Mouse (Mus musculus) urinary bladder, postnatal 14 days (tissue): ENCODE measurements around the gene Gal.

ENCODE experiments used
- DNase-seq: peaks from one replicate; pipeline ENCODE4 v3.0.0; 2021; ENCODE audit warnings: low spot score

Gene Gal

GRCm38 (mm10) chr19:3419251-3419650 is 4.9 kb upstream of the Gal start:
- peak; percentile 22 for DNase-seq

GRCm38 (mm10) chr19:3405531-3406281 is 8.6 kb downstream of the Gal start:
- no peak for DNase-seq

GRCm38 (mm10) chr19:3404030-3404429 is 10.3 kb downstream of the Gal start:
- DNase-seq, result no peak

GRCm38 (mm10) chr19:3402390-3402789 is 12.0 kb downstream of the Gal start:
- no peak for DNase-seq

- no peak for DNase-seq
Observed at GRCm38 (mm10) chr19:3401943-3402342, 12.4 kb downstream of the Gal start.

- DNase-seq, result no peak
Observed at GRCm38 (mm10) chr19:3401504-3401903, 12.8 kb downstream of the Gal start.

- DNase-seq, result no peak
Observed at GRCm38 (mm10) chr19:3400057-3400456, 14.3 kb downstream of the Gal start.

GRCm38 (mm10) chr19:3394216-3394615 is 20.1 kb downstream of the Gal start:
- no peak for DNase-seq

- no peak for DNase-seq
Observed at GRCm38 (mm10) chr19:3392384-3392783, 22.0 kb downstream of the Gal start.

GRCm38 (mm10) chr19:3389089-3389488 is 25.3 kb downstream of the Gal start:
- peak; percentile 92 for DNase-seq

- DNase-seq, result peak; percentile 87
Observed at GRCm38 (mm10) chr19:3388629-3389057, 25.7 kb downstream of the Gal start, which contains the start of gene Tesmin. TSS of gene Tesmin (plus strand) at chr19:3388857.

GRCm38 (mm10) chr19:3388061-3388460 is 26.3 kb downstream of the Gal start:
- DNase-seq, result no peak

- no peak for DNase-seq
Observed at GRCm38 (mm10) chr19:3378614-3379013, 35.7 kb downstream of the Gal start.

GRCm38 (mm10) chr19:3376966-3377715 is 37.2 kb downstream of the Gal start:
- DNase-seq, result peak; percentile 50

- no peak for DNase-seq
Observed at GRCm38 (mm10) chr19:3375945-3376495, 38.3 kb downstream of the Gal start.

GRCm38 (mm10) chr19:3374028-3374427 is 40.3 kb downstream of the Gal start:
- DNase-seq, result no peak

GRCm38 (mm10) chr19:3373380-3373779 is 41.0 kb downstream of the Gal start:
- DNase-seq, result no peak

- DNase-seq, result no peak
Observed at GRCm38 (mm10) chr19:3368276-3368675, 46.1 kb downstream of the Gal start.

GRCm38 (mm10) chr19:3365089-3365488 is 49.3 kb downstream of the Gal start:
- no peak for DNase-seq

GRCm38 (mm10) chr19:3363510-3363909 is 50.8 kb downstream of the Gal start:
- no peak for DNase-seq
